Mouse (Mus musculus): ENCODE results near the gene Zglp1.
A peak's percentile ranks its signal among the peaks of the same experiment; 100 is the strongest.

Gene Zglp1

DNA sequence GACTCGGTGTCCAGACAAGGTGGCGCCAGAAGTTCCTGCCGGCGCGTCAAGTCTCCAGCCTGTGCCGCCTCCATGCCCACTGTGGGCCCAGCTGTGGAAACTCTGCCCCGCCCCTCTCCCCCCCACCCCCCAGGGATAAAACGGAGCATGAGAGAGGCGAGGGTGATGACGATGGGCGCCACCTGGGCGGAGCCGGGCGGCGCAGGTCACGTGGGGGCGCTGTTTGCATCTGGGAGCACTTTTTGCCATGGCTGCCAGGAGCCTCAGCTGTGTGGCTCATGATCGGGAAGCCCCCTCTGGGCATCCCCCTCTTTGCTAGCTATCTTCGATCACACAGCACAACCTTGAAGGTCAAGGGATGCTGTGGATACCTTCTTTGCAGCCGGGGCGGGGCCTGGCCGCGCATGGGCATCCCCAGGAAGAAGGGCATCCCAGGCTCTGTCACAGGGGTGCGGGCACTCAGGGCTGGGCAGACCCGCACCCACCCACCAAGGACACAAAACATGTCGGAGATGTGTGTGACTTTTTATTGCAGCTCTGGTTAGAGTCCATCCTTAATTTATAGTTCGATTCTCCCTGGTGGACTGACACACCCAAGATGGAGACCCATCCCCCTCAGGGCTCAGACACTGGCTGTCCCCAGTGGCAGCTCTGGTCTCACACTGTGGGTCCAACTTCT is at the start of gene Zglp1:
Gene Zglp1, minus strand, starts transcription at position 88 of the 679 bp plus-strand sequence.
- no peak for DNase-seq (ENCODE audit: low read depth, low spot score)

DNA sequence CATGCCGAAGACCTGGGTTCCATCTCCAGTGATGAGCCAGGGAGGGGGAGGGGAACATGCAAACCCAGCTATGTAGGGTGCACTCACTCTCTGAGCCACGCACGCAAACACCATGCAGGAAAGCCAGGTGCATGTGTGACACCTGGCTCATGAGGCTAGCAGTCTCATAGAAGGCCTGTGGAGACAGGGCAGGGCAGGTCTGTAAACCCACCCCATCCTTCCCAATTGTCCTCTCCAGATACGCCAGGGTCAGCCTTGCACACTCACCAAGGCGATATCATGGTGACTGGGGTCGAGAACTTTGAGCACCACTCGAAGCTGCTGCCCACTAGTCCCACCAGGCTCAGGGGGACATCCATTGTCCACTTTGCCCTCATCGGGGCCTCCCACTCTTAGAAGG is 48.2 kb upstream of the Zglp1 start:
- no peak for DNase-seq (ENCODE audit: low read depth, low spot score)

DNA sequence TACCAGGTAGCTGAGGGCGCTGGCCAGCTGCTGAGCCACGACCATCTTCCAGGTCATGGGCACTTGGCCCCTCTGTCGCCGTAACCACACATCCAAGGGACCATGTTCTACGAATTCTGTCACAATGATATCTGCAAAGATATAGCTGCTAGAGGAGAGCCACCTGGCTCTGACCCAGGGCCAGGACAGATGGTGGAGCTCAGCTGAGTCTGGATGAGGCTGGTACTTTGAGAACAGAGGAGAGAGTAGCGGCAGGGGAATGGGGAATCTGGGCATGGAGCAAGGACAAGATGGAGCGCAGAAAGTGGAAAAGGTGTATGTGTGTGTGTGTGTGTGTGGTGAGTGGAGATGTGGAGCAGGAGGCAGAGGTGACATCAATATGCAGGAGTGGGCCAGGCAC is 47.3 kb upstream of the Zglp1 start:
- DNase-seq (ENCODE audit: low read depth, low spot score), result no peak

DNA sequence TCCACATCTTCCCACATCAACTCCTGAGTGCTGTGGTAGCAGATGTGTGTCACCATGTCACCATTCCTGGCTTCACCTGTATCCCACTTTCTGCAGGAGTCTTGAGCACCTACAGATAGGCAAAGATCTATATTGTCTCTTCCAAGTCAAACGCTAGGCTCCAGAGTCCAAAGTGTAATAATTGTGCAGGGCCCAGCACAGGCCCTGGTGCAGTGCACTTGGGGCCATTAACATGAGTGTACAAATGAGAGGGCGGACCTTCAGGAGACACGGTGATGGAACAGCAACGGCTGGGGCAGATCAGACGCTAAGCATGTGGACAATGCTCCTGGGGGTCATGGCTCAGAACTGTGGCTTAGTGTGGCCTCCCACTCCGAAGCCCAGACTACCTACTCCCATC is 46.9 kb upstream of the Zglp1 start:
- DNase-seq (ENCODE audit: low read depth, low spot score), result no peak

DNA sequence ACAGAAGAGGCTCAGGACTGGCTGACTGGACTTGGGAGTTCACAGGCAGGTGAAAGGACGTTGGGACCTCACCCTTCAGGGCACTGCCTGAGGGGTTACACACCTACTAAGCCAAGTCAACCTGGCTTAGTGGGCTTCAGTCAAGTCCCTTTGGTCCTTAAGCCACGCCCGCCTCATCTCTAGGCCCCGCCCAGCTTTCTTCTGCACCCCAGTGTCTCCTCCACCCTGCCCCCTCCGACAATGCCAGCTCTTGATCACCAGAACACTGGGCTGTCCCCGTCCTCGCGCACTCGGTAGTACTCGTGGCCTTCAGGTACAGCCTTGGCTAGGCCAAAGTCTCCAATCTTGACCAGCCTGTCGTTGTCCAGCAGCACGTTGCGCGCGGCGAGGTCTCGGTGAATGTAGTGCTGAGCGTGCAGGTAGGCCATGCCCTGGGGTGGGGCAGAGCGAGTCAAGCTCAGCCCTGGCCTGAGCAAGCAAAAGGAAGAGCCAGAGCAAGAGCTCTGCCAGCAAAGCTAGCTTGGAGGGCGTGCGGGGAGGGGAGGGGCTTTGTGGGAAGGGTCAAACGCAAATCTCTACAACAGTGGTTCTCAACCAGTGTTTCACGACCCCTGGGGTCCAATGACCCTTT is 40.8 kb upstream of the Zglp1 start:
- no peak for DNase-seq (ENCODE audit: low read depth, low spot score)

DNA sequence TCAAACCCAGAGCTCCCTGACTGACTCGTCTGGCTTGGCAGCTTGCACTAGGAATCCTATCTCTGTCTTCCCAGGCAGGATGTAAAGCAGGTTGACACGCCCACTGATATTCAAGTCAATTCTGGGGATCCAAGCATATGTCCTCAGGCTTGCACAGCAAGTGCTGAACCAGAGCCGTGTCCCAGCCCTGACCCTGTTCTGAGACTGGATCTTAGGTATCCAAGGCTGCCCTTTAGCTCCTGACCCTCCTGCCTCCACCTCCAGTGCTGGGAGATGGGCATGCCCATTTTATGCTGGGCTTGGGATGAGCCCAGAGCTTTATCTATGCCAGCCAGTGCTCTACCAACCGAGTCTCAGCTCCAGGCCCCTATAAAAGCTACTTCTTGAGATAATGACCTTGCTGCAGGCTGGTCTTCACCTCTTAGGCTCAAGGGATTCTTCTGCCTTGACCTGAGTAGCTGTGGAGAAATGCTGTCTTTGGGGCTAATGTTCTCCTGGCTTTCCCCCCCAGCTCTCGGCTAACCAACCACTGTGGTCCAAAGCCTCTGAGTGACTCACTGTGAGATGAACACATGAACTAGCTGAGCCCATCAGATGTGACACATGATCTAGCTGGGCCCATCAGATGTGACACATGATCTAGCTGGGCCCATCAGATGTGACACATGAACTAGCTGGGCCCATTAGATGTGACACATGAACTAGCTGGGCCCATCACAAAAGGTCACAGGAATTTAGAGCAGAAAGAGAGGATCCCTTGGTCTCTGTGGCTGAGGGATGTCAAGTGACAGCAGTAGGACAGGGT is 39.1 kb upstream of the Zglp1 start:
- DNase-seq (ENCODE audit: low read depth, low spot score), result no peak

DNA sequence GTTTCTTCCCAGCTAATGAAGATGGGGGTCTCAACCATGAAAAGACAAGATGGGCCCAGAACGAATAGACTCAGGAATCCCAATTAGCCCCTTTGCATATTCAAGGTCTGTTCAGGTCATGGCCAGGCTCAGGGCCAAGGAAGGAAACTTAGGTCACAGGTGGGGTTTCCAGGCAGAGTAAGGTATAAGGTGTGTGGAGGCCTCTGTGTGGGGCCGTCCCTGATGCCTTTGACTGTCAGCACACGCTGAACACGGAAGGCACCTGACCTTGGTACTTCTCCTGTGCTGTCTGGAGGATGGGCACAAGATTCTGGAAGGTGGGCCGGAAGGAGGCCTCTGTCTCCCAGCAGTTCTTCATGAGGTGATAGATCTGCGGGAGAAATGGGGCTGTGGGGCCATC is 37.9 kb upstream of the Zglp1 start:
- no peak for DNase-seq (ENCODE audit: low read depth, low spot score)

DNA sequence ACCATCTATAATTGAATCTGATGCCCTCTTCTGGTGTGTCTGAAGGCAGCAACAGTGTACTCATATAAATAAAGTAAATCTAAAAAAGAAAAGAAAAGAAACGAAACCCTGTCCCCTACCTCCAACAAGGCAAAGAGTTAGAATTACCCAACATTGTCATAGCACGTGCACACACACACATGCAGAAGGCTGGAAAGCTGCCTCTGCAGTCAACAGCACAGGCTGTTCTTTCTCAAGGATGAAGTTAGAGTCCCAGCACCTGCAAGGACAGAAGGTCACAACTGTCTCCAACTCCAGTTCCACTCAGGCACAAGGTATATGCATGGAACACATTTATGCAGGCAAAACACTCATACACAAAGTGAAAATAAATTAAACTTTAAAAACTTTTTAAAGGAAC is 35.2 kb upstream of the Zglp1 start:
- DNase-seq (ENCODE audit: low read depth, low spot score), result no peak

DNA sequence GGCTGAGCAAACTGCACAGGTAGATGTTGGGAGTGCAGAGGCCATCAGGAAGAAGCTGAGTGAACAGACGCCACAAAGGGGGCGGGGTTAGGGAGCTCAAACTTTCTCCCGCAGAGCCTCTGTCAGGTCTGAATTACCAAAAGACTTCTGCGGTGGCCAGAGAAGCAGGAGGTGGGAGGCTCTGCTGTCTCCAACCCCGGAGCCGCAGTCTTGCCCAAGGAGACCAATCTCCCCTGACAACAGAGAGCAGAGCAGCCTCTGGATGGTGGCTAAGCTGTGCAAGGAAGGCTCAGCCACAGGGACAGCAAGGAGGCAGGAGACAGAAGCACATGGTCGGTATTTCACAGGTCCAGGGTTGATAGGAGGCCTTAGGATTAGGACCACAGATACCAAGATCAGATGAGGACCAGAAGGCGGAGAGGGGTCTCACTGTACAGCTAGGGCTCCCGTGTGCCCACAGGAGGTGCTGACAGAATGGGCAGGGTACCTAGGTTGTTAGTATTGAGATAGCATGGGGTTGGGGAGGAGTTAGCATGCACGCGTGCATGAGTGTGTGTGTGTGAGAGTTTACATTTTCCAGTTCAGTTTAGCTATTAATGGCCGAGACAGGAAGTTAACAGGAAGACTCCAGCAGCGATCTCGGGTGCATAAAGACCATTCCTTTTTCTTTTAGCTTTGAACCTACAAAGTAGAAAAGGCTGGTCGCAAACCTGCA is 33.7 kb upstream of the Zglp1 start:
- no peak for DNase-seq (ENCODE audit: low read depth, low spot score)

DNA sequence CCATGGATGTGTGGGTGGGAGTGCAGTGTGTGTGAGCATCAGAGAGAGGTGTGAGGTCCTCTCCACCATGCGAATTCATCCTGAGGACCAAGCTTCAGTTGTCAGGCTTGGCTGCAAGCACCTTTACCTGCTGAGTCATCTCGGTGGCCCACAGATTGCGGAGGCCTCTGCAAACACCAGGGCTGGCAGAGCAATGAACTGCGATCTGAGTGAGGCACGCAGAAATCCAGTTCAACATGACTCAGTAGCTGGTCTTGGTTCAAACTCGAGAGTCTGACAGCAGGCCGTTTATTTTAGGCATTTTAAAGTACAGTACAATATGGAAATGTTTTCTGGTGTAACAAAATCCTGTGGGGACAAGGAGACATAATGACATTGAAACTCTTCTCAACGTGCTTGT is 30.9 kb upstream of the Zglp1 start:
- peak; percentile 30 for DNase-seq (ENCODE audit: low read depth, low spot score)

DNA sequence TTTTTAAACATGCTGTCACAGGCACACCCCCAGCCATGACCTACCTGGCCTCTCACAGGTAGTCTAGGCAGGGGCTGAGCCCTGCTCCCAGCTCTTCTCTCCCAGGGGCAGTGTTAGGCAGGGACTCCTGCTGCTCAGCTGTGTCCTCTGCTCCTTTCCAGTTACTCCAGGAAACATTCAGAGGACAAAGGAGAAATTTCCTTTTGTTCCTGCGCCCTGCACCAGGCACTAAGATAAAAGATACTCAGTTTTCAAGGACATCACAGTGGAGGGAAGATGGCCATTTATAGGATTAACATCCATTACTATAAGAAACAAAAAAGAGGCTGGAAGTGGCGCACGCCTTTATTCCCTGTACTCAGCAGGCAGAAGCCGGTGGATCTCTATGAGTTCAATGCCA is 29.1 kb upstream of the Zglp1 start:
- no peak for DNase-seq (ENCODE audit: low read depth, low spot score)

DNA sequence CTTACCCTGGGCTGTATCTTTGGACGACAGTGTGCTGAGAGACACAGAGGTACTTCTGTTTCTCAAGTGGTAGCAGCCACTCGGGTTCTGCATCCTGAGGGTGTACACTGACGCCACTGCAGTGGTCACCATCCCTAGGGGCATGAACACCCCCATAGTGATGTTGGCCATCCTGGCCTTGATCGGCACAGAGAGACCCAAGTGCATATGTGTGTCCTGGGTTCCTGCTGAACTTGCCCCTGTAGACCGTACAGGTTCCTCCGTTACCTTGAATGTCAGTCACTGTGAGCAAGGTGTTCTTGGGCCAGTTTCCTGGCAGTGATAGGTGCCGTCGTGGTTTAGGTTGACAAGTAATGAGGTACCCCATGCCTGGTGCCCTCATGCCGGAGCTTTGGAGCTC is 26.5 kb upstream of the Zglp1 start:
- DNase-seq (ENCODE audit: low read depth, low spot score), result no peak

DNA sequence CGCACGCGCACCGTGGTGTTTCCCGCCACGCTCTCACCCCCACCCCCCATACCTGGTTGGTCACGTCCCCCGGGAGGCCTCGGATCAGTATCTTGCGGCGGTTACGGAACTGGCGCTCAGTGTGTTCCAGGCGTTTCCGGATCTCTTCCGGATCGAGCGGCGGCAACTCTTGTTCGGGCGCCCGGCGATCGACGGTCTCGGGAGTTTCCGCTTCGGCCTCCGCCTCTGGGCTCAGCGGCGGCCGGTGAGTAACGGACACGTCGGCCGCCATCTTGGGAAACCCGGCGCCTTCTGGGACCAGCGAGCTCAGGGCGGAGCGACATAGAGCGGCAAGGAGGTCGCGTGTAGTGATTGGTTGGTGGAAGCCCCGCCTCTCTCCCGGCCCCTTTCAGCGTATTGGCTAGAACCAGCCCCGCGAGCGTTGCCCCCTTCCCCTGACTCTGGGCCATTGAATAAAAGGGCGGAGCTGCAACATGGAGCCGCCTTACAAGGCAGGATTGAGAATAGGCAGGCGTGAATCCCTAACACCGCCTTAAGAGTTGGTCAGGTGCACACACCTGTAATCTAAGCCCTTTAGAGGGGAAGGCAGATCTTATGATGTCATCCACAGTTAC is 24.9 kb upstream of the Zglp1 start, which contains the start of the genes Gm38431 and Raver1:
Gene Gm38431, minus strand, starts transcription at position 291 of the 614 bp plus-strand sequence.
Gene Raver1, minus strand, starts transcription at position 302 of the 614 bp plus-strand sequence.
- DNase-seq (ENCODE audit: low read depth, low spot score), result peak; percentile 94

DNA sequence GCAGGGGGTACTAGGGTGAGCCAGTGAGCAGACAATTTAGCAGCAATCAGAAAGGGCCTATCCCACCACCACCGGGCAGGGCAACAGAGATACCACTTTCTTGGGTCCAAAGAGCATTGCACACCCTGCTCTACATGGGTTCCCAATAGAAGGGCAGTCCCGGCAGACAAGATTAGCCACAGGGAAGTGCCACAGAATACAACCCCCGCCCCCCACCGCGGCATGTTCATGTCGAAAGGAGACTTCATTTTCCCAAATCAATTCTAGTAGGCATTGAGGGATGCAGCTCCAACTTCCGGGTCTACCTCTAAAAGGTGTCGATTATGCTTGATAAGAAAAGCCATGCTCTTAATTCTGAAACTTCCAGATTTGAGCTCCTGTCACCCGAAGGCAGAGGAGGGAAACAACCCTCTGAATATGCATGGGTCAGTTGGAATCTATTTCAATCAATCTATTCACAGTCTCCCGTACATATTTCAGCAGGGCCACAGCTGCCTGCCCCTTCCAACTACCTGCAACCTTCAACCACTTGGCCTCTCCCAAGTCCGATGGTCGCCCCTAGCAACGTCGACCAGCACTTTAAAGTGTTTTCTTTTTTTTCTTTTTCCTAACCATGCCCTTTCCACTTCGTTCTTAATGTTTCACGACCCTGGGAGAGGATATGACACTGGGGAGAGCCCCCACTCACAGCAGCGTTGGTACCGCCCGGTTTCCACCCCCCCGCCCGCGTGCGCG is 24.2 kb upstream of the Zglp1 start:
- no peak for DNase-seq (ENCODE audit: low read depth, low spot score)

DNA sequence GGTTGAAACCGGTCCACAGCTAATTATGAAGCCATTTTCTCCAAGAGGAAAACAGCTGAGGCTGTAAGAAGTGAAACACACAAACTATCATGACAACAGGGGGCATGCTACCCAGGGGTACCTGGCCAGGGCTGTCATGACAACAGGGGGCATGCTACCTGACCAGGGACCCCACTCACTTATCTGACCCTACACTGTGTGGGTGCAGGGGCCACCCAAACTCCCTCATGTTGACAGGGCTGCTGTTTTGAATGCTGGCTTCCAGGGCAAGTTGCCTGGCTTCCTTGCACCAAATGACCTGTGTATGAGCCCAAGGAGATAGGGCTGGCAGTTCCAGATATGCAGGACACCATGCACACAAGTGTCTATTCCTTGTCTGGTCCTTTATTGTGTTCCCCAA is 23.6 kb upstream of the Zglp1 start:
- DNase-seq (ENCODE audit: low read depth, low spot score), result no peak

DNA sequence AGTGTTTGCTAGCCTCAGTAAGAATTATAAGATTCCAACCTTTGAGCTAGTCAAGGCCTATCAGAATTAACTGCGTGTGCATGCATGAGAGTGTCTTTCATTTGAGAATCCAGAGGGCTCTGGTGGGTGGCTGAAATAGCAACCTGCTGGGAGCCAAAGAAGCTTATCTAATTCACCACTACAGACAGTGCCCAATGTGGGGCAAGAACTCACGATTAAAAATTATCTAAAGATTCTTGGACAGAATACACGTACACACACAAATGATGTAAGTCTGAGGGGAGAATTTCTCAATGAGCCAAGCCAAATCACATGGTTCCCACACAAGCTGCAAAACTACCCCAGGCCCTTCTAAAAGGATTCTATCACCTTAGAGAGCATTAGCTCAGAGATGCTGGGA is 16.4 kb upstream of the Zglp1 start:
- DNase-seq (ENCODE audit: low read depth, low spot score), result no peak

DNA sequence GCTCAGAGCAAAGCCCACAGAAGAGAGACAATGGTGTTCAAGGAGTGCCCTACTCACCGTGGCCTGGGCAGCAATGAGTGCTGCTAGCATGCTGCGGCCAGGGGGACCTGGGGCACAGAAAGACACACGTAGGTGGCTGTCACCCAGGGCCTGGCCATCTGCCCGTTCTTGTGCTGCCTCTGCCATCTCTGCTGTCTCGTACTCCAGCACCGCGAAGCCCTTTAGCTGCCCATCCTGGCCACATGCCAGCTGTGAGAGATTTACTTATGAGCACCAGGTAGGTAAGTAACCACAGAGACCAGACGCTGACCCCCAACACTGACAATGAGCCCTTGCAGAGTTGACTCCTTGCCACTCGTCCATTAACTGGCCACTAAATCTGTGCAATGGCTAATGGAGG is 14.2 kb upstream of the Zglp1 start:
- DNase-seq (ENCODE audit: low read depth, low spot score), result no peak

DNA sequence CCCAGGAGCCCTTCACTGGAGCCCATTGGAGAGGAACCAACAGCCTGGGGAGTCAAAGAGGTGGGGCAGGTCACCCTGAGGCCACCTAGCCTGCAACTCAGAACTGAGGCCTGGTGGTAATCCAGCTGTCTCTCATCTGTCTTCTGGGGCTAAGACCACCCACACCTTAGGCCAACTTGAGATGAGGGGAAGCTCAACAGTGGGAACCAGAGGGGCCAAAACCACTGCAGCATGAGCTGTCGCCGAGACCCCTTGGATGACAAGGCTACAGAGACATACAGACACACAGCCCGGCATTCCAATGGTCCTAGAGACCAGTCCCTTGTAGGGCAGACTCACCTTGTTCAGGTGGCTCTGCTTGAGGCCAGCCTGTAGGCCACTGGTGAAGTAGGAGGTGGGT is 8.7 kb upstream of the Zglp1 start:
- DNase-seq (ENCODE audit: low read depth, low spot score), result no peak

DNA sequence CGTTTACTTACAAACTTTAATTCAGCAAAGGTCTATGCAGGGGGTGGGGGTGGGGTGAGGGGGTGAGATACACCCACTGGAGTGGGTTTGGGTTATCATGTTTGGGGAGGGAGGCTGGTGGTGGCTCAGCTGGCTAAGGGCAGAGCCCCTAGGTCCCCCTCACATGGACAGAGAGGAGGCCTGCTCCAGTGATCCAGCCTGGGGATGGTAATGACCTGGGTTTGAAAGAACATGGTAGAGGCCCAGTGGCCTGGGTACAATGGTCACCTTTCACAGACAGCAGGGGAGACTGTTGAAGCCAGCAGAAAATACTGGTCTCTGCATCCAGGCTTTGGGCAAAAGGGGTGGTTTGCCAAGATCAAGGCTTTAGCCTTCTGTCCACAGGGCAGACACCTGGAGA is 7.3 kb upstream of the Zglp1 start:
- no peak for DNase-seq (ENCODE audit: low read depth, low spot score)

DNA sequence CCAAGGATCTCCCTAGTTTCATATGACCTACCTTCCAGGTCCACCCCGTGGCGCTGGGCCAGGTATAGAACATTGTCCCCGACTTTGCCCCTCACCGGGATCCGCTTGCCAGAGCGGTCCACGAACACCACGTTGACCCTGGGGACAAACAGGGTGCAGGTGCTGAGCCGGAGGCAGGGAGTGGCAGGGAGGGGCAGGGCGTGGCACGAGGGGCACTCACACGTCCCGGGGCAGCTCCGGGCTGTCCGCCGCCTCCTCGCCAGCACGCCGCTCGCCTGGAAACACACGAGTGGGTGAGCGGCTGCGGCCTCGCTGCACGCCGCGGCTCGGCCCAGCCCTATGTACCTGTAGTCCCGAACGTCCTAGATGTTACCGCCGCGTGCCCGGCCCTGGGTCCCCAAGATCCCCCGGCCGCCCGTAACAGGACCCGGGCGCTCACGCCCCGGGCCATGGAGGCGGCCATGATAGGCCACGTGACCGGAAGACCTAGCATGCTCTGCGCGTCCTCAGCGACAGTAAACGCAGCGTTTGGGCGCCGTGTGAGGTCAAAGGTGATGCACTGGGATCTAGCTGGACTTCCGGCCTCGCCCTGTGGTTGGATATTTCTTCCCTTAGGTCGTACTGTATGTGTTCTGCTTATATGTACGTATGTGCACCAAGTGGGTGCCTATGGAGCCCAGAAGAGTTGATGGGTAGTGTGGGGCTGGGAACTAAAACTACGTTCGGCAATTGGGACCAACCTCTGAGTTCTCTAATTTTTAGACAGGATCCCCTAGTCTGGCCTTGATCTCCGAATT is 6.3 kb upstream of the Zglp1 start, which contains the start of the genes Gm49373 and Fdx1l:
Gene Gm49373, minus strand, starts transcription at position 53 of the 797 bp plus-strand sequence.
Gene Fdx1l, minus strand, starts transcription at position 571 of the 797 bp plus-strand sequence.
- DNase-seq (ENCODE audit: low read depth, low spot score), result peak; percentile 85
